Mouse (Mus musculus): Measurements from ENCODE around the gene Tex52.

GRCm38 (mm10) chr6:128379636-128380035 lies 4.4 kb downstream of the Tex52 start:
- TF ChIP-seq CTCF (IDR thresholded peaks at IDR 0.05; ENCODE audit: low read depth) (no peak), EP300 (IDR thresholded peaks at IDR 0.05; ENCODE audit: low read depth) (no peak)

Data from heart, postnatal 0 days (tissue).